Mouse (Mus musculus): ENCODE data around the gene Wdr26. TPM values are rescaled to one million over a fixed set of nuclear protein-coding genes. Genes with fewer than 3 reads are reported as not detected.

Wdr26 gene
- polyA plus RNA-seq, 1 experiment from 2014 or later, result 37.5 TPM

GRCm38 (mm10) chr1:181245554-181246486, 34.0 kb upstream of the Wdr26 start:
- peaks cover 18% of the 10 kb centered on the region for H3K4me1 ChIP-seq (ENCODE audit: control insufficient read depth, insufficient read depth, low read length)
- H3K9me3 ChIP-seq (replicated peaks; ENCODE audit: control insufficient read depth, low read length), result no peaks in the 10 kb centered on the region; the same call in 1 of the 2 replicates
- H3K36me3 ChIP-seq (ENCODE audit: control insufficient read depth, insufficient read depth, low read length), result no peaks in the 10 kb centered on the region
- no peak overlapping the region for H3K4me3 ChIP-seq (ENCODE audit: low read depth, low read length)
- no peaks in the 10 kb centered on the region for H3K27me3 ChIP-seq (ENCODE audit: control insufficient read depth, insufficient read depth, low read length)
- peak overlapping the region; percentile 47; the same call in 1 of the 2 replicates for H3K27ac ChIP-seq (ENCODE audit: low read depth, low read length)
- 0 out of 2 replicates have a peak overlapping the region, but pooled peaks have one; percentile 52 for H3K9ac ChIP-seq (ENCODE audit: low read depth, low read length)
- ATAC-seq (replicated peaks; ENCODE audit: insufficient number of reproducible peaks, low FRiP score, low TSS enrichment), result no peak
- peak overlapping the region; percentile 33 for H3K4me2 ChIP-seq
- 68% methylated on average over 11 of the region's 11 CpGs for WGBS (ENCODE audit: insufficient replicate concordance)

- Histone ChIP-seq H3K4me2 (no peak overlapping the region), H3K27ac (ENCODE audit: low read depth, low read length) (no peak overlapping the region)
- 94% methylated on average over 2 of the region's 2 CpGs for WGBS (ENCODE audit: insufficient replicate concordance)
Measured at GRCm38 (mm10) chr1:181245067-181245466, 33.3 kb upstream of the Wdr26 start.

GRCm38 (mm10) chr1:181241185-181241584, 29.4 kb upstream of the Wdr26 start:
- Histone ChIP-seq H3K27me3 (ENCODE audit: control insufficient read depth, insufficient read depth, low read length) (no peaks in the 10 kb centered on the region), H3K4me2 (no peak overlapping the region), H3K9ac (ENCODE audit: low read depth, low read length) (no peak overlapping the region), H3K4me1 (ENCODE audit: control insufficient read depth, insufficient read depth, low read length) (peaks cover 5% of the 10 kb centered on the region), H3K27ac (ENCODE audit: low read depth, low read length) (no peak overlapping the region), H3K4me3 (ENCODE audit: low read depth, low read length) (no peak overlapping the region), H3K9me3 (replicated peaks; ENCODE audit: control insufficient read depth, low read length) (no peaks in the 10 kb centered on the region), H3K36me3 (ENCODE audit: control insufficient read depth, insufficient read depth, low read length) (no peaks in the 10 kb centered on the region)
- no peak for ATAC-seq (replicated peaks; ENCODE audit: insufficient number of reproducible peaks, low FRiP score, low TSS enrichment)
- WGBS (ENCODE audit: insufficient replicate concordance), result 98% methylated on average over 3 of the region's 3 CpGs

More at GRCm38 (mm10) chr1:181245067-181245466, 33.3 kb upstream of the Wdr26 start:
- no peak overlapping the region for H3K4me3 ChIP-seq (ENCODE audit: low read depth, low read length)
- no peaks in the 10 kb centered on the region for H3K9me3 ChIP-seq (replicated peaks; ENCODE audit: control insufficient read depth, low read length)
- H3K9ac ChIP-seq (ENCODE audit: low read depth, low read length), result no peak overlapping the region
- H3K4me1 ChIP-seq (ENCODE audit: control insufficient read depth, insufficient read depth, low read length), result peaks cover 18% of the 10 kb centered on the region
- no peaks in the 10 kb centered on the region for H3K36me3 ChIP-seq (ENCODE audit: control insufficient read depth, insufficient read depth, low read length)
- ATAC-seq (replicated peaks; ENCODE audit: insufficient number of reproducible peaks, low FRiP score, low TSS enrichment), result no peak
- no peaks in the 10 kb centered on the region for H3K27me3 ChIP-seq (ENCODE audit: control insufficient read depth, insufficient read depth, low read length)

GRCm38 (mm10) chr1:181237332-181237731, 25.5 kb upstream of the Wdr26 start:
- no peaks in the 10 kb centered on the region for H3K36me3 ChIP-seq (ENCODE audit: control insufficient read depth, insufficient read depth, low read length)
- H3K4me2 ChIP-seq, result no peak overlapping the region
- no peak for ATAC-seq (replicated peaks; ENCODE audit: insufficient number of reproducible peaks, low FRiP score, low TSS enrichment)
- no peak overlapping the region for H3K27ac ChIP-seq (ENCODE audit: low read depth, low read length)
- H3K4me3 ChIP-seq (ENCODE audit: low read depth, low read length), result no peak overlapping the region
- H3K27me3 ChIP-seq (ENCODE audit: control insufficient read depth, insufficient read depth, low read length), result no peaks in the 10 kb centered on the region
- no peak overlapping the region for H3K9ac ChIP-seq (ENCODE audit: low read depth, low read length)
- H3K9me3 ChIP-seq (replicated peaks; ENCODE audit: control insufficient read depth, low read length), result no peaks in the 10 kb centered on the region
- WGBS (ENCODE audit: insufficient replicate concordance), result 62% methylated on average over 5 of the region's 5 CpGs
- peaks cover 9% of the 10 kb centered on the region for H3K4me1 ChIP-seq (ENCODE audit: control insufficient read depth, insufficient read depth, low read length)

- 34% methylated on average over 8 of the region's 8 CpGs for WGBS (ENCODE audit: insufficient replicate concordance)
- no peaks in the 10 kb centered on the region for H3K9me3 ChIP-seq (replicated peaks; ENCODE audit: control insufficient read depth, low read length)
- 0 out of 2 replicates have a peak, but pooled peaks have one; percentile 40 for ATAC-seq (replicated peaks; ENCODE audit: insufficient number of reproducible peaks, low FRiP score, low TSS enrichment)
- peak overlapping the region; percentile 54 for H3K9ac ChIP-seq (ENCODE audit: low read depth, low read length)
- no peak overlapping the region for H3K27ac ChIP-seq (ENCODE audit: low read depth, low read length)
- no peaks in the 10 kb centered on the region for H3K36me3 ChIP-seq (ENCODE audit: control insufficient read depth, insufficient read depth, low read length)
- H3K4me1 ChIP-seq (ENCODE audit: control insufficient read depth, insufficient read depth, low read length), result peaks cover 19% of the 10 kb centered on the region
- H3K4me2 ChIP-seq, result peak overlapping the region; percentile 51
- no peaks in the 10 kb centered on the region for H3K27me3 ChIP-seq (ENCODE audit: control insufficient read depth, insufficient read depth, low read length)
- peak overlapping the region; percentile 6 for H3K4me3 ChIP-seq (ENCODE audit: low read depth, low read length)
Measured at GRCm38 (mm10) chr1:181234326-181235035, 22.7 kb upstream of the Wdr26 start.

GRCm38 (mm10) chr1:181233734-181234133, 21.9 kb upstream of the Wdr26 start:
- Histone ChIP-seq H3K4me1 (ENCODE audit: control insufficient read depth, insufficient read depth, low read length) (peaks cover 19% of the 10 kb centered on the region), H3K9me3 (replicated peaks; ENCODE audit: control insufficient read depth, low read length) (no peaks in the 10 kb centered on the region), H3K27me3 (ENCODE audit: control insufficient read depth, insufficient read depth, low read length) (no peaks in the 10 kb centered on the region), H3K9ac (ENCODE audit: low read depth, low read length) (peak overlapping the region; percentile 54; the same call in 1 of the 2 replicates), H3K4me3 (ENCODE audit: low read depth, low read length) (peak overlapping the region; percentile 6; the same call in 1 of the 2 replicates), H3K4me2 (peak overlapping the region; percentile 51; the same call in 1 of the 2 replicates), H3K36me3 (ENCODE audit: control insufficient read depth, insufficient read depth, low read length) (no peaks in the 10 kb centered on the region), H3K27ac (ENCODE audit: low read depth, low read length) (no peak overlapping the region)
- WGBS (ENCODE audit: insufficient replicate concordance), result 84% methylated on average over 6 of the region's 6 CpGs
- no peak for ATAC-seq (replicated peaks; ENCODE audit: insufficient number of reproducible peaks, low FRiP score, low TSS enrichment)

- no peak overlapping the region for H3K9ac ChIP-seq (ENCODE audit: low read depth, low read length)
- H3K4me1 ChIP-seq (ENCODE audit: control insufficient read depth, insufficient read depth, low read length), result peaks cover 20% of the 10 kb centered on the region
- ATAC-seq (replicated peaks; ENCODE audit: insufficient number of reproducible peaks, low FRiP score, low TSS enrichment), result no peak
- no peaks in the 10 kb centered on the region for H3K27me3 ChIP-seq (ENCODE audit: control insufficient read depth, insufficient read depth, low read length)
- 23% methylated on average over 8 of the region's 8 CpGs for WGBS (ENCODE audit: insufficient replicate concordance)
- H3K4me2 ChIP-seq, result no peak overlapping the region
- no peaks in the 10 kb centered on the region for H3K9me3 ChIP-seq (replicated peaks; ENCODE audit: control insufficient read depth, low read length)
- H3K4me3 ChIP-seq (ENCODE audit: low read depth, low read length), result no peak overlapping the region
- no peak overlapping the region for H3K27ac ChIP-seq (ENCODE audit: low read depth, low read length)
- H3K36me3 ChIP-seq (ENCODE audit: control insufficient read depth, insufficient read depth, low read length), result no peaks in the 10 kb centered on the region
Measured at GRCm38 (mm10) chr1:181232307-181233027, 20.7 kb upstream of the Wdr26 start.

GRCm38 (mm10) chr1:181231821-181232220, 20.0 kb upstream of the Wdr26 start:
- Histone ChIP-seq H3K27ac (ENCODE audit: low read depth, low read length) (no peak overlapping the region), H3K4me3 (ENCODE audit: low read depth, low read length) (no peak overlapping the region), H3K9ac (ENCODE audit: low read depth, low read length) (no peak overlapping the region), H3K4me1 (ENCODE audit: control insufficient read depth, insufficient read depth, low read length) (peaks cover 26% of the 10 kb centered on the region), H3K4me2 (no peak overlapping the region), H3K9me3 (replicated peaks; ENCODE audit: control insufficient read depth, low read length) (no peaks in the 10 kb centered on the region), H3K27me3 (ENCODE audit: control insufficient read depth, insufficient read depth, low read length) (no peaks in the 10 kb centered on the region), H3K36me3 (ENCODE audit: control insufficient read depth, insufficient read depth, low read length) (no peaks in the 10 kb centered on the region)
- no peak for ATAC-seq (replicated peaks; ENCODE audit: insufficient number of reproducible peaks, low FRiP score, low TSS enrichment)
- WGBS (ENCODE audit: insufficient replicate concordance), result 86% methylated on average over 9 of the region's 9 CpGs

Data from heart, embryonic 11.5 days (tissue).